Mouse (Mus musculus) ovary, adult 18-20 months (tissue): Measurements from ENCODE around the gene Ncstn.

Source experiments
- DNase-seq: peaks from one replicate; pipeline ENCODE4 v3.0.0; 2022; ENCODE audit warnings: low spot score, mixed read lengths

The Ncstn gene

GRCm38 (mm10) chr1:172072604-172073003 lies 10.0 kb downstream of the Ncstn start:
- no peak for DNase-seq

- no peak for DNase-seq
Measured at GRCm38 (mm10) chr1:172071556-172071955, 11.0 kb downstream of the Ncstn start.

GRCm38 (mm10) chr1:172070227-172070626 lies 12.4 kb downstream of the Ncstn start:
- no peak for DNase-seq

GRCm38 (mm10) chr1:172064613-172065141 lies 17.9 kb downstream of the Ncstn start:
- no peak for DNase-seq

GRCm38 (mm10) chr1:172063291-172064023 lies 19.1 kb downstream of the Ncstn start:
- no peak for DNase-seq

GRCm38 (mm10) chr1:172062101-172062500 lies 20.5 kb downstream of the Ncstn start:
- DNase-seq, result no peak

- no peak for DNase-seq
Measured at GRCm38 (mm10) chr1:172061217-172061616, 21.4 kb downstream of the Ncstn start.

- DNase-seq, result no peak
Measured at GRCm38 (mm10) chr1:172060659-172061058, 21.9 kb downstream of the Ncstn start.

GRCm38 (mm10) chr1:172058874-172059273 lies 23.7 kb downstream of the Ncstn start:
- no peak for DNase-seq

- no peak for DNase-seq
Measured at GRCm38 (mm10) chr1:172058321-172058720, 24.3 kb downstream of the Ncstn start.

GRCm38 (mm10) chr1:172057491-172057921 lies 25.1 kb downstream of the Ncstn start, which contains the start of gene Nhlh1:
Gene Nhlh1 (minus strand): TSS chr1:172057573.
- no peak for DNase-seq

- no peak for DNase-seq
Measured at GRCm38 (mm10) chr1:172056251-172056650, 26.3 kb downstream of the Ncstn start.

GRCm38 (mm10) chr1:172053541-172054440 lies 28.8 kb downstream of the Ncstn start:
- no peak for DNase-seq

GRCm38 (mm10) chr1:172052766-172053279 lies 29.8 kb downstream of the Ncstn start:
- no peak for DNase-seq

- no peak for DNase-seq
Measured at GRCm38 (mm10) chr1:172049131-172049782, 33.3 kb downstream of the Ncstn start.

- no peak for DNase-seq
Measured at GRCm38 (mm10) chr1:172048241-172048734, 34.3 kb downstream of the Ncstn start.

GRCm38 (mm10) chr1:172046938-172047337 lies 35.7 kb downstream of the Ncstn start:
- no peak for DNase-seq

GRCm38 (mm10) chr1:172046410-172046809 lies 36.2 kb downstream of the Ncstn start:
- no peak for DNase-seq

- no peak for DNase-seq
Measured at GRCm38 (mm10) chr1:172029914-172030313, 52.7 kb downstream of the Ncstn start.

- DNase-seq, result no peak
Measured at GRCm38 (mm10) chr1:172028394-172029275, 54.0 kb downstream of the Ncstn start, which contains the start of gene Vangl2. Gene Vangl2 (minus strand): TSS chr1:172028444.

GRCm38 (mm10) chr1:172027809-172028102 lies 54.8 kb downstream of the Ncstn start:
- DNase-seq, result no peak
